Mouse (Mus musculus): ENCODE results near the gene Trappc5. TPM values are rescaled to one million over a fixed set of nuclear protein-coding genes. Genes with fewer than 3 reads are reported as not detected.
A peak's percentile ranks its signal among the peaks of the same experiment; 100 is the strongest.

Trappc5 gene
- 28.5 and 28.7 TPM in 2 replicates for polyA plus RNA-seq (2012; rRNA removed)

DNA sequence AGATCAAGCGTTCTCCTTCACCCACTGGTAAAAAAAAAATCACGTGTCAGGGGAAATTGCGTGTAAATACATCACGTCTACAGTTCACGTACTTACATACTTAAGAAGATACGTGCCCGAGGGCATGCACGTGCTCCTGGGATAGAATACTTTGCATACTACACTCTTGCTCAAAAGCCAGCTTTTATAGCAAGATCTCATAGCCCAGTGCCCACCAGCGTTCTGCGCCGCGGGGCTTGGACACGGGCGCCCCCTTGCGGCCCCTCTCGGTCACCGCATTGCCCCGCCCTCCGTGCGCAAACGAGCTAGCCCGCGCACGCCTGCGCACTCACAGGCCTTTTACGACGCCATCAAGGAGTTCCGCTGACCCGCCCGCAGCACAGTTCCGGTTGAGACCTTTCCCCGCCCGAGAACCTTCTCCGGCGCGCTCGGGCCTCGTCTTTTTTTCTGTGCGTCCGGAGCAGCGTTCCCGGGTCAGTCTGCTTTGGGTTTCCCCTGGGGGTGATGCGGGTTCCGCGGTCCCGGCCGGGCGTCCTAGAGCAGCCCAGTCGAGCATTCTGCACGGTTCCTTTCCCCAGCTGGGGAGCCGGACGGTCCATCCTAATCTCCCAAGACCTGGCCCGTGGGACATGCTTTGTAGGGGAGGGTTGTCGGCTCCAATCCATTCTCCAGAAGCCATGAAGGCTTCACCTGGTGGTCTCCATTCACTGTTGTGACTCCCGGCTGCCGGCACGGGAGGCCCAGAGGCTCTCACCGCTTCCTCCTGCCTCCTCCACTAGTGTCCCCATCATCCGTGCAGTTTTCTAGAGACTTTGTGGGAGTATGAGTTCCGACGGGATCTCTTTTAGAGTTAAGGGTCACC is at the start of gene Trappc5:
TSS of gene Trappc5 (plus strand) at position 169 of the 862 bp plus-strand sequence.
- under 1% methylated on average over 61 of the region's 61 CpGs for WGBS
- no peaks in the 10 kb centered on the region; the same call in 1 of the 2 replicates for H3K4me1 ChIP-seq (ENCODE audit: control insufficient read depth, insufficient read depth, low read length)
- DNase-seq: peak; percentile 89
- peak within 1 kb of the TSS; percentile 92 for H3K4me3 ChIP-seq (replicated peaks; ENCODE audit: extremely low read depth, low read depth, low read length)
- TF ChIP-seq POLR2A (IDR thresholded peaks at IDR 0.05; ENCODE audit: borderline replicate concordance, extremely low read depth, low read depth, low read length): peak; percentile 78; the same call in 1 of the 2 replicates
- peak; percentile 54 for TF ChIP-seq CTCF (IDR thresholded peaks at IDR 0.05; ENCODE audit: insufficient read depth, low read length)

DNA sequence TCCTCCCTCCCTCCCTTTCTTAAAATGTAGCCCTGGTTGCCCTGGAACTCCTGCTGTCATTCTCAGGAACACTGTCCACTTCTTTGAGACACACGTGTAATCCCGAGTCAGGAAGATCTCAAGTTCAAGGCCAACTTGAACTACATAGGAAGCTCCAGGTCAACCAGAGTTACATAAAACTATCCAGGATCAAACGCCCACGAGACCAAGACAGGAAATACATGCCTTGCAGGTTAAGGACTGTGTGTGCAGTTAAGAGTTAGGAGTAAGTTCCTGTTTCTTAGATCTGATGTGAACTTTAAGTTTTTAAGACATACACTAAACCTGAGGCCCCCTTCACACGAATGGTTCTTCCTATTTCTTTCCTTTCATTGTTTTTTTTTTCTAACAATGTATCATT is 49.1 kb upstream of the Trappc5 start:
- WGBS: 31% methylated on average over 5 of the region's 5 CpGs
- no peak for TF ChIP-seq POLR2A (IDR thresholded peaks at IDR 0.05; ENCODE audit: borderline replicate concordance, extremely low read depth, low read depth, low read length)
- no peak for TF ChIP-seq CTCF (IDR thresholded peaks at IDR 0.05; ENCODE audit: insufficient read depth, low read length)
- DNase-seq: no peak
- no peak overlapping the region for H3K4me3 ChIP-seq (replicated peaks; ENCODE audit: extremely low read depth, low read depth, low read length)
- H3K4me1 ChIP-seq (ENCODE audit: control insufficient read depth, insufficient read depth, low read length): no peaks in the 10 kb centered on the region

GRCm38 (mm10) chr8:3628014-3628413 is 48.1 kb upstream of the Trappc5 start:
- WGBS: 28% methylated on average over 5 of the region's 5 CpGs
- DNase-seq: no peak
- Histone ChIP-seq H3K4me1 (ENCODE audit: control insufficient read depth, insufficient read depth, low read length) (no peaks in the 10 kb centered on the region), H3K4me3 (replicated peaks; ENCODE audit: extremely low read depth, low read depth, low read length) (no peak overlapping the region)
- no peak for TF ChIP-seq POLR2A (IDR thresholded peaks at IDR 0.05; ENCODE audit: borderline replicate concordance, extremely low read depth, low read depth, low read length)

DNA sequence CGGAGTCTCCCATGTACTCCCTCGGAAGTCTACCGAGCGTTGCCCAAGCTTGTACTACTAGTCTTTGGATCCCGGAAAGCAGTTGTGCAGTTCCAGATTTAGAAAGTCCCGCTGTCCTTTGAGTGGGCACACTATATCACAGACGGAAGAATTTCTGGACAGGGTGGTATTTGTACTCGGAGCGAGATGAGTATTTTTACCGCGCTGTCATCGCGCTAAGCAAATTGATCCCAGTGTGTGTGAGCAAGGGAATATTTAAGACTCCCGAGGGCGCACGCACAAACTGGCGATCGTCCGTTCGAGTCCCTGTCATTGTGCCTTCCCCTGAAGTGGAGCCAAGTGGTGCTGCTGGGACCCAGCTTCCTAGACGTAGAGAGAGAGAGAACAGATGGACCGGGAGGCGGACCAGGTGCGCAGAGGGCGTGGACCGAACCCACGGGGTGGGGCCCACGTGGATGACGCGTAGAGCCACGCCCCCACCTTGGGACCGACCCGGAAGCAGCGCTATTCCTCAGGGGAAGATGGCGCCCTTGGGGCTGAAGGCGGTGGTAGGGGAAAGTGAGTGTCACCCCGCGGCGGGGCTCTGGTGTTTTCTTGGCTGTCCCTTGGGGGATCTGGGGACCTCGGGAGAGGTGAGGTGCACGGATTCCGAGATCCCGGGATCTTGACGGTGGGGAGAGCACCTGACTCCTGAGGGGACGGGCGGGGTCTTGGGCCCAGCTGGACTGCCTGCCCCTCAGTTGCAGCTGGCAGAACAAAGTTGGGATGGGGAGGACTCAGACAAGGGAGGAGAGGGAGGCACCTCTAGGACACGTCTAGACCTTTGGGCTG is 45.2 kb upstream of the Trappc5 start, which contains the start of gene Stxbp2:
TSS of gene Stxbp2 (plus strand) at position 309 of the 831 bp plus-strand sequence.
- no peaks in the 10 kb centered on the region for H3K4me1 ChIP-seq (ENCODE audit: control insufficient read depth, insufficient read depth, low read length)
- TF ChIP-seq CTCF (IDR thresholded peaks at IDR 0.05; ENCODE audit: insufficient read depth, low read length) (no peak), POLR2A (IDR thresholded peaks at IDR 0.05; ENCODE audit: borderline replicate concordance, extremely low read depth, low read depth, low read length) (peak; percentile 64; the same call in 1 of the 2 replicates)
- WGBS: 5% methylated on average over 47 of the region's 47 CpGs
- H3K4me3 ChIP-seq (replicated peaks; ENCODE audit: extremely low read depth, low read depth, low read length): peak within 1 kb of the TSS; percentile 81
- peak; percentile 79 for DNase-seq

DNA sequence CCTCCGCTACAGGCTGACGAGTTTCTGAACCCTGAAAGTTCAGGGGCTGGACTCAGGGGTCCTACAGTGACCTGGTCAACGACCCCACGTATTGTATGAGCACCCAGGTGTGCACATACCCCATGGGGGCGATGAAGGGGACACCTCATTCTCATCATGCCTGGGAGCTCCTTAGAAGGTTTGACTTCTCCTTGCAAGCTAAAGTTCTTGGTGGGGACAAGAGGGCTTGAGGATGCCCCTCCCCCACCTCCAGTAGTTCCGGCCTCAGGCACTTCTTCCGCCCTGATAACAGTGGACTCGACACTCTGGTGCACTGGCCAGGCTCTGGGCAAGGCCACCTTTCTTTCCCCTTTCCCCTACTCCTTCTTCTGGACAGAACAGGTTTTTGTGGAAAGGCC is 44.6 kb upstream of the Trappc5 start:
- H3K4me3 ChIP-seq (replicated peaks; ENCODE audit: extremely low read depth, low read depth, low read length): peak overlapping the region; percentile 81
- 9% methylated on average over 8 of the region's 8 CpGs for WGBS
- no peak for TF ChIP-seq CTCF (IDR thresholded peaks at IDR 0.05; ENCODE audit: insufficient read depth, low read length)
- no peak for TF ChIP-seq POLR2A (IDR thresholded peaks at IDR 0.05; ENCODE audit: borderline replicate concordance, extremely low read depth, low read depth, low read length)
- no peaks in the 10 kb centered on the region for H3K4me1 ChIP-seq (ENCODE audit: control insufficient read depth, insufficient read depth, low read length)
- DNase-seq: peak; percentile 24

DNA sequence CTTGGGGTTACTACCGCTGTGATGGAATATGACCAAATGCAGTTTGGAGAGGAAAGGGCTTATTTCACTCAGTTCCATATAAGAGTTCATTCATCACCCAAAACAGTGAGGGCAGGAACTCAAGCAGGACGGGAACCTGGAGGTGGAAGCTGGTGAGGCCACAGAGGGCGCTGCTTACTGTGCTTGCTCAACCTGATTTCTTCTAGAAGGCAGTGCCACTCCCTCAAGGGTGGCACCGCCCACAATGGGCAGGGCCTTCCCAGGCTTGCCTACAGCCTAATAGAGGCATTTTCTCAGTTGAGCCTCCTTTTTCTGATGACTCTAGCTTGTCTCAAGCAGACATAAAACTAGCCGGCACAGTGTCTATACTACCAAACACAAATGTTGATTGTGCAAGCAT is 30.3 kb upstream of the Trappc5 start:
- DNase-seq: peak; percentile 58
- H3K4me1 ChIP-seq (ENCODE audit: control insufficient read depth, insufficient read depth, low read length): no peaks in the 10 kb centered on the region
- no peak overlapping the region for H3K4me3 ChIP-seq (replicated peaks; ENCODE audit: extremely low read depth, low read depth, low read length)
- no peak for TF ChIP-seq POLR2A (IDR thresholded peaks at IDR 0.05; ENCODE audit: borderline replicate concordance, extremely low read depth, low read depth, low read length)
- TF ChIP-seq CTCF (IDR thresholded peaks at IDR 0.05; ENCODE audit: insufficient read depth, low read length): peak; percentile 36; the same call in 1 of the 2 replicates
- WGBS: 18% methylated on average over 5 of the region's 5 CpGs

GRCm38 (mm10) chr8:3646824-3647531 is 29.1 kb upstream of the Trappc5 start:
- WGBS: 70% methylated on average over 6 of the region's 6 CpGs
- no peak overlapping the region for H3K4me3 ChIP-seq (replicated peaks; ENCODE audit: extremely low read depth, low read depth, low read length)
- TF ChIP-seq POLR2A (IDR thresholded peaks at IDR 0.05; ENCODE audit: borderline replicate concordance, extremely low read depth, low read depth, low read length) (no peak), CTCF (IDR thresholded peaks at IDR 0.05; ENCODE audit: insufficient read depth, low read length) (no peak)
- no peak for DNase-seq
- no peaks in the 10 kb centered on the region for H3K4me1 ChIP-seq (ENCODE audit: control insufficient read depth, insufficient read depth, low read length)

- DNase-seq: no peak
- H3K4me3 ChIP-seq (replicated peaks; ENCODE audit: extremely low read depth, low read depth, low read length): no peak overlapping the region
- 66% methylated on average over 4 of the region's 4 CpGs for WGBS
- TF ChIP-seq POLR2A (IDR thresholded peaks at IDR 0.05; ENCODE audit: borderline replicate concordance, extremely low read depth, low read depth, low read length) (no peak), CTCF (IDR thresholded peaks at IDR 0.05; ENCODE audit: insufficient read depth, low read length) (no peak)
- H3K4me1 ChIP-seq (ENCODE audit: control insufficient read depth, insufficient read depth, low read length): no peaks in the 10 kb centered on the region
These were observed 28.5 kb upstream of the Trappc5 start for GRCm38 (mm10) chr8:3647561-3647960.

- WGBS: 55% methylated on average over 2 of the region's 2 CpGs
- no peak for DNase-seq
- TF ChIP-seq CTCF (IDR thresholded peaks at IDR 0.05; ENCODE audit: insufficient read depth, low read length) (no peak), POLR2A (IDR thresholded peaks at IDR 0.05; ENCODE audit: borderline replicate concordance, extremely low read depth, low read depth, low read length) (no peak)
- H3K4me3 ChIP-seq (replicated peaks; ENCODE audit: extremely low read depth, low read depth, low read length): no peak overlapping the region
- no peaks in the 10 kb centered on the region for H3K4me1 ChIP-seq (ENCODE audit: control insufficient read depth, insufficient read depth, low read length)
These were observed 27.8 kb upstream of the Trappc5 start for GRCm38 (mm10) chr8:3648268-3648667.

Data from lung, adult 2 months (tissue).